Mouse (Mus musculus) frontal cortex, postnatal 25 days (tissue): ENCODE measurements at regions not wholly inside any gene's neighbourhood (a gene's known extent, or its start where the extent isn't known, plus 50 kb on each side); places are given as distances from the start of the nearest gene placed in this dataset.

ENCODE experiments used
- DNase-seq, 2 experiments: peaks; one replicate each; pipeline ENCODE4 v3.0.0; 2022; ENCODE audit warnings: low spot score in 2 of 2

DNA sequence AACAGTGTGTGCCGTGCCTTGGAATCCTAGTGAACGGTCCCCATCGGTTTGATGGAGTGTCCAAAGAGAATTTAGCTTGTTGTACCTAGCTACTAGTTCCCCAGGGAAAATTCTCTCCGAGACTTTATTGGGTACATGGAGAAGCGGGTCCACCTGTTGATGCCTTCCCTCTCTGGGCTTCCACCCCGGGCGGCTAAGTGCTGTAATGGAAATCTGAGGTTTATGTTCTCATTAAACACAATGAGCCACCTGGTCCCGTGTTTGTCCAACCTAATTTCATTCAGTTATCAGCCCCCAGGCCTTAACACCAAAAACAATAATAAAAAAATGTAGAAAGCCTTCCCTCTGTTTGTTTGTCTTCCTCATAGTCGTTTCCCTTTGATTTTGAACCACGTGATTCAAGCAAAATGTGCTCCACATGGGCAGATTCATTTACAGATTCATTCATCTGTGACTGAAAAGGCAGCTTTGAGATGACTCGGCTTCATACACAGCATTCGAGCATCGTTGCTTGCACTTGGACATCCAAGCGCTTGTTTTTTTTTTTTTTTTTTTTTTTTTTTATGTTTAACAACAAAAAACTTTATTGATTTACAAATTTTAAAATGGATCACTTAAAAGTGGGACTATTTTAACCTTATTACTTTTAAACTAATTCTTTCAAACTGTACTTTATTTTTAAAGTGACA is 84.5 kb upstream of the Smim23 start:
- DNase-seq = no peak

DNA sequence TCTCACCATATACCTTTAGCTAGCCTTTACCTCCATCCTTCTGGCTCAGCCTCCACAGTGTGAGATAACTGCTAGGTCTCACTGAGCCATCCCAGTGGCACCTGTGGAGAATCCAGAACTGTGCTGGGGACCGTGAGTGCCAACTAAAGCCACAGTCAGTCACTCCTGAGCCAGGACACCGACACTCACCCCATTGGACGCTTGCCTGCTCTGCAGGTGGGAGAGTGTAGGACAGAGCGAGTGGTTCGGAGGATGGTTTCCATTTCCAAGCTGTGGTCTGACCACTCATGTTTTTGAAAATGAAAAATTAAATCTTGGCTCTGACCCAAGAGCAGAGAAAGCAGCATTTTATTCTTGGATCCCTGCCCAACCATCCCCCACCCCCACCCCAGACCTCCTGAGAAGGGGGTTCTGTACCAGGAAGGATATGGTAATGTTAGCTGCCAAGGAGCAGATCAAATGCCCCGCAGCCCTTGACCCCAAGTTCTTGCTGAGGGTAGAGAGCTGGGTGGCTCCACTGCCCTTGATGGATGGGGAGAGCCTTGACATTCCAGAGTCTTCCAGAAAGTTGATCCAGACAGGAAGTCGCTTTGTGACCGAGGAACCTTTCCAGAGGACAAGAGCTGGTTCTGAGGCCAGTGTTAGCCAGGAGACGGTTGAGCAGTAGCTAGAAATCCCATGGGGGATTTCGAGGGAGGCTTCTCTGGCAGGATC is 83.3 kb upstream of the Smim23 start:
- no peak for DNase-seq

DNA sequence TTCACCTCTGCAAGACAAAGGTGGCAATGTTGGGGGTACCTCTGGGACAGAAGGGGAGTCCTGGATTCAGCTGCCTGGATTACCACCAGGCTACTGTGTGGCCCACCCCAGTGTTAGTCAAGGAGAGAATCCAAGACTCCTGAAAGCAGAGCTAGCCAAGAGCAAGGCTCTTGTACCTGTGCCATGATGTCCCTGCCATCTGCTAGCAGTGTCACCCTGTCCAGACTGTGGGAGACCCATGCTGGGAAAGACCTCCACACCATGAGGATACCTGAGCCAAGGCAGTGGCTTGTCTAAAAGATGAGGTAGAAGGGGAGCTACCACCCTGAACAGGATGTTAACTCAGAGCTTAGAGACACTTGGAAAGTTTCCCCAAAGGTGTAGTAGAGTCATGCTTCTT is 79.6 kb upstream of the Smim23 start:
- no peak for DNase-seq

DNA sequence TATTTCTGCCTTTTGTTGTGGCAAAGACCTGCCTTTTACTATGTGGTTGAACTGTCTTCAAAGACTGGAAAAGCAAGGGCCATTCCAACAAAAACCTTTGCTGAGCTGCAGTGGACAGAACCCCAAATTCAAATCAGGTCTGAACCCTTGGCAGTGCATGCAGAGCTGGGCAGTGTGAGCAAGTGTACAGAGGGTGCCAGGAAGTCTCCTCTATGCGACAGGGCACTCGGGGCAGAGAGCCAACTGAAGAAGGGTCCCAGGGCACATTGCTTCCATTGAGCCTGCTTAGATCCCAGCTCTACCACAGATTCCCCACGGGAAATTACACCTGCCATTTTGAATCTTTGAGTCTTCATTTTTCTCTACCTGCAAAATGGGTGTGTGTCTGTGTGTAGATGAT is 79.0 kb upstream of the Smim23 start:
- no peak for DNase-seq

DNA sequence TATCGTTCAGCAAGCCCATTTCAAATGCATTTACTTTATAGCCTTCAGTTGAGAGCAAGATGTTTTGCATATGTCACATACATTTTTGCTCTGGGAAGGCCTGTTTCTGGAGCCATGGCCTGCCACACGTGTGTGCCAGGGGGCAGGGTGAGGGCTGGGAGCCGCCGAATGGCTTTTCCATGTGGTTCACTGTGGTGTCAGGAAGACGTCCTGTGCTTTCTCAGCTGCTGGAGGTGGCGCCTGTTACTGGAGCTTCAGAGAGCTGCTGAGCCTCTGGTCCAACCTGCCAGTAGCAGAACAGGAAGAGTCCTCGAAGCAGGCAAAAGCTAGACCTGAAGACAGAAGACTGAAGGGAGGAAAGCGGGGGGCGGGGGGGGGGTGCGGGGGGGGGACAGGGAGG is 78.5 kb upstream of the Smim23 start:
- no peak for DNase-seq

DNA sequence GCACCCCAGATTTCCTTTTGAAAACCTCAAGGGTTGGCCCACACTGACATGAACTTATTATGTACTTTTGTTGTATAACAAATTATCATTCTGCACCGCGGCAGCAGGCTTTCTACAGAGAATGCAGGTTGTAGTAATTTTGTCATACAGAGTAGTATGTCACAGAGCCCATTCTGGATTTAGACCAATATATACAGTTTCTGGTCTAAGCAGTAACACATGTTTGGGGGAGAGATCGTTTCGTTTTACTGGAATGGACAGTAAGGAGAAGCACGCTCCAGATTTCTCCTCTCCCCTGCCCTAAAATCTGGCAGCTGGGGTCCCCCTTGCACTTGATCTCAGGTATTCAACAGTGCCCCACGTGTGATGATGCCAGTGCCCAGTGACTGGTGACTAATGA is 76.0 kb upstream of the Smim23 start:
- DNase-seq = no peak

DNA sequence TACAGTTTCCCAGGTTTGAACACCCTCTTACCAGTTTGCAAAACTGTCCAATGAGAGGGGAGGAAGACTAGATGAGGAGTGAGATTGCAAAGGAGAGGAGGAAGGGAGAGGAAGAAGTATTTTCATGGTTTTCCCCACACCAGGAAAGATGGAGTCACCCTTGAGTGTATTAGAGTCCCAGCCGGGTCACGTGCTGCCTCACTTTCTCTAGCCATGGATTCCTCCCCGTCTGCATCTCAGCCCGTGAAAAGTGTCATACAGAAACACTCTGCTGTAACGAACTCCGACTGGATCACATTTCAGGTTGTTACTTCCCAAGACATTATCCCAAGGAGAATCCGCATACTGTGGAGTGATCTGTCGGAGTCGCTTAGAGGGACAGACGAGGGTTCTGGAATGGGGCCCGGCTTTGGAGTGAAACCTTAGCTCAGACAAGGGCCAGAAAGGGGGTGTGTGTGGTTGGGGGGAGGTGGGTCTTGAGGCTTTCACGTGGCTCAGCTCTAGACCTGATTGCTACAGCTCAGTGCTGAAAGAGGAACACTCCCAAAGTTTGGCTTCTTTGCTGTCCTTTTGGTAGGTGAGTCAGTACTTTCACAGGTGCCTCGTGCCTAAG is 75.3 kb upstream of the Smim23 start:
- no peak for DNase-seq

DNA sequence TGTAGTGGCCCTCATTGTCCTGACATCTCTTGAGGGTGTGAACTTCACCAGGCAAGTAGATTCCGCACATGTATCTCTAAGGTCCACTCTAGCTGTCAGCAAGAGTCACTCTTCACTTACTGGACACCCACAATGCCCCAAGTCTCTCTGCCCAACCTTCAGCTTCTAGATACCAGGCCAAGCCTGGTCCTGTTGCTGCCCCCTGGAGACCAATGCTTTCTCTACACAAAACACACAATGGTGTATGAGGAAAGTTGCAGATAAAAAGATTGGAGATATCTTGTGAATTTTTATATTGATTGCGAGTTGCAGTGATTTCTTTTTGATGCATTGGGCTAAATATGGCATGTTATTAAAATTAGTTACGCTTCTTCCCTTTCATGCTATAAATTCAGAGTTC is 71.0 kb upstream of the Smim23 start:
- no peak for DNase-seq

DNA sequence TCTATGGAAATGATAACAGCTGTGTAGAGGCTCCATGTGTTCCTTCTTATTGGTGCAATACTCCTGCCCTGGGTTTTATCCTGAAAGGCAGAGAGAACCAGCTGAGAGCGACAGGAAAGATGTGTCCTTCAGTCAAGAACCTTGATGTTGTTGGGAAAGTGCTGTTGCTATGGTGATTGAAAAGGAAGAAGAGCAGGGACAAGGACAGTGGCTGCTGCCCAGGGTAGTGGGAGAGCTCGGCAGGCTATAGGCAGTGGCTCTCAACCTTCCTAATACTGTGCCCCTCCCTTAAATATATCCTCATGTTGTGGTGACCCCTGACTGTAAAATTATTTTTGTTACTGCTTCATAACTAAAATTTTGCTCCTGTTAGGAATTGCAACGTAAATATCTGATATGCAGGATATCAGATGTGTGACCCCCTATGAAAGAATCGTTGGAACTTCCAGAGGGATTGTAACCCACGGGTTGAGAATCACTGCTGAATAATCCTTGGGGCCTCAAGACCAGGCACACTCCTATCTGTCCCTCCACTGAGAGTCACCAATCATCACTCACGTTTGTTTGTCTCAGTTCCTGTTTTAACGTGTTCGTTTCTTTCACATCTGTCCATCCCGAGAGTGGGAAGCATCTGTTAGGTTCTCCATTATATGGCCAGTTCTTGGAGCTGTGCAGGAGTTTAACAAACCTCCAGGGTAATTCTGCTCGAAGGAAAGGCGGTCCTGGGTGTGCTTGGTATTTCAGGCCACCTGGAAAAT is 68.9 kb upstream of the Smim23 start:
- DNase-seq = no peak

DNA sequence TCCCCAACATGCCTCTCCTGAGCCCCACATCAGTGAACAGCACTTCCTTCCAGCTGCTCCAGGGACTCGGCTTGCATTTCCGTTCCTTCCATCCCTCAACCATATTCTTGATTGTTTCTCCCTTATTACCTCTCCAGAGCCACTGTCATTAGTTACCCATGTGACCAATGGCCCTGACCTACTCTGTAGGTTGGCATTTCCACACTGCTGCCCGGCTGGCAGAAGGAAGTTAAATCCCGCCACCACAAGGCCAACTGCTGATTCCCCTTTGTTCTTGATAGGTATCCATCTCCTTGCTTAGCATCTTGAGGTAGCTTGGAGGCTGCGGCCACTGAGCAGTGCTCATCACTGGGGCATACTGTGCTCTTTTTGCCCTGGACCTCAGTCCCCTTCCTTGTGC is 68.1 kb upstream of the Smim23 start:
- no peak for DNase-seq

DNA sequence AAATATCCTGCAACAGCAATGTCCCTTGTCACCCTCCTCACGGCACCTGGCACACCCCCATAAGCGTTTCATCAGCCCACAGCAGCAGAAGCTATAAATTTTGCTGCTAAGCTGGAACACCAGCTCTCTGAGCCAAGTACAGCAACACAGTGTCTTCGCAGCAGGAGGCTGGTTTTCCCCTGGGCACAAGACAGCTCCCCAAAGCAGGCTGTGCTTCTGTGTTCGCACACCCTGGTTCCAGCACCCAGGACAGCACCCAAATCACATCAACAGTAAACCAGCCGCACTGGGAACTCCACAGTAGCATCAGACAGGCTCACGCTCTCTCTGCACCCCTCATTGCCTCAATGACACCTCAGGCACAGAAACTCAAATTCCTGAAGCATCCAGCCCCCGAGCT is 64.8 kb upstream of the Smim23 start:
- no peak for DNase-seq

DNA sequence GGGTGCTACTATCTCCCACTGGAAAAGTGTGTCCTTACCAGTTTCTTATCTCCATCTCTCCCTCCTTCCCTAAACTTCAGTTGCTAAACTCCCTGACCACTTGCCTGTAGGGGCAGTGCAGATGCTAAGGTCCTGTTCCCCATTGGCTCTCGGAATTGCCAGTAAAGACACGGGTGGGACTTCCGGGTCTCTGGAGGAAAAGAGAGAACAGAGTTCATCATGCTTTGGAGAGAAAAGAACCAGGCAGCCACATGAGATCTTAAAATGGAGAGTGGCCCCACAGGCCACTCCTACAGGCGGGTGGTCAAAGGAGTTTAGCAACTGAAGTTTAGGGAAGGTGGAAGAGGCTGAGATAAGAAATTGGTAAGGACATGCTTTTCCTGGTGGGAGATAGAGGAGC is 60.3 kb upstream of the Smim23 start:
- no peak for DNase-seq

DNA sequence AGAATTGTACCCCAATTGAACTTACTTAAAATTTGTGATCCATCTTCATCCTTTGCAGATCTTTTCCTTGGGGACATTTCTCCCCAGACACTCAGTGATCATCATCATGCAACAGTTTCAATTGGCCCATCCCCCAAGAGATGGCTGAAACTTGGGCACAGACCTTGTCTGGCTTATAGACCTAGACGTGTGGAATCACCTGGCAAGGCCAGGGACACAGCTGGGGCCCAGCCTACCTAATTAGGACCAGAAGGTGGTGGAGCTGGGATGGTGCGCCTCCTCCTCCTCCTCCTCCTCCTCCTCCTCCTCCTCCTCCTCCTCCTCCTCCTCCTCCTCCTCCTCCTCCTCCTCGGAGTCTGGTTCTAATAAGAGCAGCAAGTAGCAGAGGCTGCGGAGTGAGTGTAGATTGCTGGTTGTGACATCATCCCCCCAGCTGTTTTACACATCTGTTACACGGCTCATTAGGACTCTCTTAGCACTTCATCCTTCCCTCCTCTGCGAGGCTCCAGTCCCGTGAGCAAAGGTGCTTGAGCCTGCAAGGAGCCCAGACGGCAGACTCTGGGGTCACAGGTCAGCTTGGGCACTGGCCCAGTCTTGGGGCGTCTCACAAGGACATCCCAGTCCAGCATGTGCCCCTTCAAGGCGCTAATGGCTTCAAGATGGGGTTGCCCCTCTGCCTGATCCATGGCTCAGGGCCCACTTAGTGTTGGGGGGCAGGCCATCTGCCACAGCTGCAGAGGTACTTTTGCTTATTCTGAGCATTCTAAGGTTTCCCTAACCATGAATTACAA is 58.9 kb upstream of the Smim23 start:
- no peak for DNase-seq

DNA sequence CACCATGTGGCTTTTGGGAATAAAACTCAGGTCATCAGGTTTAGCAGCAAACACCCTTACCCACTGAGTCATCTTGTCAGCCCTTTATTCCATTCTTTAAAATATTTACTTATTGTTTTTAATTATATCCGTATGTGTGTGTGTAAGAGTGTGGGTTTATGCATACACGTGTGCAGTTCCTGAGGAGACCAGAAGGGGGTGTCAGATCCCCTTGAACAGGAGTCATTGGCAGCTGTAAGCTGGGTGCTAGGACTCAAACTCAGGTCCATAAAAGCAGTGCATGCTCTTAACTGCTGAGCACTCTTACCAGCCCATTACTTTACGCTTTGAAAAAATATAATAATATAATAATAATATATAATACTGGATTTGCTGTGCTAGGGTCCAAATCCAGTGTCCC is 54.6 kb upstream of the Smim23 start:
- DNase-seq = no peak
